Mouse (Mus musculus): ENCODE measurements around the gene Dlg2.

Dlg2 gene

DNA sequence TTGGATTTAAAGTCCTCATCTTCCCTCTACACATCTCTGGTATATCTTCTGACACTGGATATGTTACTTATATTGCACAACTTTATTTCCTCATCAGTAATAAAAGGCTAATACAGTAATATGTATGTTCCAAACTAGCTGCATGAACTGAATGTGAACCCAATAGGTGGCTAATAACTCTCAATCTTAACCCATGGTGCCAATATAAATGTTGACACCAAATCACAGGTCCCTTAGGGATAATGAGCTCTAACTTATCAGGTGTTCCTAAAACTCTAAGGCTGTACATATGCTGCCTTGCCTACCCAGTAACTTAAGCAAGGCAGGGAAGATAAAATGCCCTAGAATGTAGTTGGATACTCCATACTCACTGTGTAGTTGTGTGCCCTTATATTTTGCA is 1894.0 kb downstream of the Dlg2 start:
- in situ Hi-C loops (cut with MboI, MseI): no loop called here

GRCm38 (mm10) chr7:92371638-92372037 is 1895.2 kb downstream of the Dlg2 start:
- in situ Hi-C loops (cut with MboI, MseI): no loop called here

GRCm38 (mm10) chr7:92373863-92374357 is 1897.4 kb downstream of the Dlg2 start:
- in situ Hi-C loops (cut with MboI, MseI): no loop called here

DNA sequence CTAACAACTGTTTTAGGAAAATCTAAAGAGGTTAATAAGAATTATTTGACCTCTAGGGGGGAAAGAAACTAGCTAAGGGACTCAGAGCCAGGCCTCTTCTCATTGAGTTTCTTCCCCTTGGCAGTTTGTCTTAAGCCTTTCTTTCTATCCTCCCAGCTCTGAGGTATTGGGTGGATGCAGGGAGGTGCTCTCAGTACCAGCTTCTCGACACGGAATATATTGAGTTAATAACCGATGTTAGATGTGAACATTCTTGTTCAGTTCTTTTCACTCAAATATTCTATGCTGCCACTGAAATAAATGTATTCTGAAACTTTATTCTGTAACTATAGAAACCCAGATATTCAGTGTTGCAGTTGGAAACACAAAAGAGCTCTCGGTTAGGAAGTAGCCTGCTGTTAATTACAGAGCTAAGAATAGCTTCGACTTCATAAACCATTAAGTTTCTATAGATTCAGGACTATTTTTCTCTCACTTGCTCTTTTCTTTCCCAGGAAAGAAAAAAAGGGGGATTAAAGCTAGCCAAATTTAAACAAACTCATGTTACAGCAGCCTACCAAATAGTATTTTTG is 1907.5 kb downstream of the Dlg2 start:
- in situ Hi-C loops (cut with MboI, MseI): no loop called here

GRCm38 (mm10) chr7:92392052-92392640 is 1915.7 kb downstream of the Dlg2 start:
- in situ Hi-C loops (cut with MboI, MseI): no loop called here

DNA sequence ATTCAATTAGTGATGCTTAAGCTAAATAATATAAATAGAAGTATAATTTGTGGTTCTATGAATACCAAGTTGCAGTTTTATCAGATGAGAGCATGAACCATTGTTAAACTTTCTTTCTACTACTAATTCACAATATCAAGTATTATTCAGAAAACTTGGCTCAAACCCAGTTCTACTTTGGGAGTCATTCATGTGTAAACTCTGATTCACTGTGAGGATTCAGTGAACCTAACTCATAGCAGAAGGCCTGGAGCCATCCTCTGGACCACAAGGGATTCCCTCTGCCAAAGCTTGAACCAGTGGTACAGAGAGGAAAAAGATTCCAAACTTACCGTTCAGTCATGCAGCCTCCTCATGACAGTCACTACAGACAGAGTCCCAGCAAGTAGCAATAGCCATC is 1920.3 kb downstream of the Dlg2 start:
- in situ Hi-C loops (cut with MboI, MseI): no loop called here

DNA sequence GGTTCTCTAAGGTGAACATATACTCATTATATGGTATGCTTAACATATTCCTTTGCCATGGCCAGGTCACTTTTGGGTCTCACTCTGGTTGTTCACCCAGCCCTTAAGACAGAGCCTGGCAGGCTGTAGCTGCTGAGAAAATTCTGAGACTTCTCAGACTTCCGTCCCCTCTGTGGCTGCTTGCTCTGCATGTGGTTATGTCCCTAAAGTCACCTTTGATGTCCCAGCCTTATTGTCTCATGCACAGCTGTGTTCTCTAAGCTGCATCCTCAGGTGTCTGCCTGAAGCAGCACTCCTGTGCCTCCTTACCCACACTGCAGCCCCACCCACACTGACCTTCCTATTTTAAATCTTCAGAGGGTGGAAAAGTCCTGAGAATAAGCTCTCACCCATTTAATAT is 1922.4 kb downstream of the Dlg2 start:
- in situ Hi-C loops (cut with MboI, MseI): no loop called here

- in situ Hi-C loops (cut with MboI, MseI): loop anchor here (10.0 kb wide), 1 partner anchor 144 kb away; no protein-coding TSS in a partner anchor
Observed at GRCm38 (mm10) chr7:92400551-92400950, 1924.1 kb downstream of the Dlg2 start.

- in situ Hi-C loops (cut with MboI, MseI): loop anchor here (10.0 kb wide), 1 partner anchor 144 kb away; no protein-coding TSS in a partner anchor
Observed at GRCm38 (mm10) chr7:92401001-92401688, 1924.7 kb downstream of the Dlg2 start.

DNA sequence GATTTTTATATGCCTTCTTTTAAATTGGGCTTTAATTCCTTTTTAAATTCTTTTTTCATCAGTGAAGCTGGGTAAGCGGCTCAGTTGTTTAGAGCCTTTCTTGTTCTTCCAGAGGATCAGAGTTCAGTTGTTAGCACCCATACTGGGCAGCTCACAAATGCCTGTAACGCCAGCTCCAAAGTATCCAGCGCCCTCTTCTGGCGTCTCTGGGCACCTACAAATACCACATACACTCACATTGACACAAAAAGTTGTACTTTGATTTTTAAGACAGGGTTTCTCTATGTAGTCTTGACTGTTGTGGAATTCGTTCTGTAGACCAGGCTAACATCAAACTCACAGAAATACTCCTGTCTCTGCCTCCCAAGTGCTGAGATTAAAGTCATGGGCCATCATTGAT is 1932.0 kb downstream of the Dlg2 start:
- in situ Hi-C loops (cut with MboI, MseI): loop anchor here (10.0 kb wide), 1 partner anchor 136 kb away; no protein-coding TSS in a partner anchor

DNA sequence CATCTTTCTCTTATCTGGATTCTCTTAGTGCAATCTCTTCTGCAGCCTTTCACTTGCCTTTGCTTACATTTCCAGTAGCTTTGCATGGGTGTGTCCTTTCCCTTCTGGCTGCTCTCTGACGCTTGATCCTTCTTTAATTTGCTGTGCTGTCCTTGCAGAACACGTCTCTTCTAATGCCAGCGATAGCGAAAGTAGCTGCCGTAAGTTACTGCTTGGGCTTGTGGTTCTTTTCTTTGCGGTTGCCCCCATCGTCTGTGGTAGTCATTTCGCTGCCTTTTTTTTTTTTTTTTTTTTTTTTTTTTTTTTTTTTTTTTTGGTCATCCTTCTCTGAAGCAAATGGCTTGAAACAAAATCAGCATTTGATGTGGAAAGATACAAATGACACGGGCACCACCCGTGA is 1944.0 kb downstream of the Dlg2 start:
- in situ Hi-C loops (cut with MboI, MseI): no loop called here

GRCm38 (mm10) chr7:92423017-92423416 is 1946.5 kb downstream of the Dlg2 start:
- in situ Hi-C loops (cut with MboI, MseI): no loop called here

DNA sequence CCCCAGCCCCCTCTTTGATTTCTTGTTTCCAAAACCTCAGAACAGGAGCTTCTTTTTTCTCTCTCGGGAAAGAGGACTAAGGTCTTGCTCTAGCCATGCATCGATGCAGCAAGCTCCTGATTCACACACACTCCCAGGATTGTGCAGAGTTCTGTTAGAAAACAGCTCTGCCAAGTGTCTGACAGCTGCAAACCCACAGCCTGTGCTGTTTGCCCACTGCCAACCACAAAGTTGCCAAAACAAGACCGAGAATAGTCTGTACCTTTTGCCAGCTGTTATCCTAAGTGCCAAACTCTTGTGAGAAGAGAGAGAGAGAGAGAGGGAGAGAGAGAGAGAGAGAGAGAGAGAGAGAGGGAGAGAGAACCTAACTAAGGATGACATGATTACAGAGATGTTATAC is 1948.2 kb downstream of the Dlg2 start:
- in situ Hi-C loops (cut with MboI, MseI): no loop called here

DNA sequence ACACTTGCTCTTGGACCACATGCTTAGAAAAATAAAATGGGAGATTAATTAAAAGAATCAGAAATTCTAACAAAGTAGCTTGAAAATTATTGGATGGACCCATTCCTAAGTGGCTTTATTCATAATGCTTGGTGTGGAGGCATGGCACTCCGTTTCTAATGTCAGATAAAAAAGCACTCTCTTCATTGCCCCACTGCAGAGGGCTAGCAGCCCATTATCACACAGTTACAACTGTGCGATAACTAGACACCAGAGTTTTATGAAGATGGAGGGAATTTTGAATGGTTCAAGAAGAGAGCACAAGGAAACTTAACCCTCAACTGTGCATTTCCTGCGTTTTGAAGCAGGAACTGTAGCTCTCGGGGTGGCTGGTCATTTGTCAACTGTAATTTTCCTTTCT is 1950.8 kb downstream of the Dlg2 start:
- in situ Hi-C loops (cut with MboI, MseI): no loop called here

- in situ Hi-C loops (cut with MboI, MseI): no loop called here
Observed at GRCm38 (mm10) chr7:92428629-92429028, 1952.2 kb downstream of the Dlg2 start.

- in situ Hi-C loops (cut with MboI, MseI): no loop called here
Observed at GRCm38 (mm10) chr7:92430254-92430653, 1953.8 kb downstream of the Dlg2 start.

DNA sequence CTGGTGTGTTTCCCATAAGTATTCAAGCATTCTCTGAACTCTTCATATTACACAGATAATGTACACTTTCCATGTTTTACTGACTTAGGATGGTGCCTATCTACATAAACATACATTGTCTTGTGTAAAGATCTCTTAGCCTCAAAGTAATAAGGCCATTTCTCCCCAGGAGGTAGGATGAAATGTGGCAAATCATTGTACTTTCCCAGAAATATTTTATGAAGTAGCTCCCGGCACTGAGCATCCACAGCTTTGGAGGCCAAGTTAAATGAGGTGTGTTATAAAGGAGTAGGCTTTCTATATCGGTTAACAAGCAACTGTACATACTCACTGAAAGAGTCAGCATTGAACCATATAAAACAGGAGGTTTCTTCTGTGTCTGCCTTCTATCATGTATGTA is 1960.7 kb downstream of the Dlg2 start:
- in situ Hi-C loops (cut with MboI, MseI): no loop called here

DNA sequence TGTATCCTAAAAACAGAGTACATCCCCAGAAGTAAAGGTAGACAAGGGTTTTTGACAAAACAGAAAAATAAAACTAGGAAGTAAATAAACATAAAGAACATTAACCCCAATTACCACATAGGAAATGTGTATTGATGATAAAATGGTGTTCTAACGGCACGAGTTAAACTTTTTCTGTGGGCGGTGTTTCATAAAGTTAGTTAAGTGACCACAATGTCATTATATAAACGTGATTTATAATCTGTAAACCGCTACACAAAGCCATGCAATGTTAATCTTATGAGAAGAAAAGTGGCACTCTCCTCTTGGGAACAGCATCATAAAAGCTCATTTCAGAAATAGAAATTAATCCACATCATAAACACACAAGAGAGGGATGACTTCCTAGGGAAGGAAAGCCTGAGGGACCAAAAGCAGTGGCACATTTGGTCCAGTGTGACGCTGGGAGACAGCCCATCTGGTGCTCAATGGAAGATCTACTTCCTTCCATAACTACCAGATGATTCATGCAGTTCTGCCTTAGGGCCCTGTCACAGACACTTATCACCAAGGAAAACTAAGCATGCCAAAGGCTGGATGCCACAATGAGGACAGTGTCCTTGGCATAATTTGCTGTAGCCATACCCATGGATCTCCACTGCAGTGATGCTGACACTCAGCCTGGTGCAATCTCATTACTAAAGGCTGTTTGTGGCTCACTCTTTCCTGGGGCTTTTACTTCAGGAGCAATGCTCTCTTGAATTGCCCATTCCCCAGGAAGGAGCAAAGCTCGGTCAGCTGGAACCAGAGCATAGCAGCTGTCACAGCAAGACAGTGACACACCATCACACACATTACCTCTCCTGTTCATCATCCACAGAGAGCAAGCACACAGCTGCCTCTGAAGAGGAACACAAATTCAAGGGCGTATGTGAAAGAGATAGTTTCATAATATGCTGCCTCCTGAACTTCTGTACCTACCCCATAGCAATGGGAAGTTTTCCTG is 1963.3 kb downstream of the Dlg2 start:
- in situ Hi-C loops (cut with MboI, MseI): no loop called here

DNA sequence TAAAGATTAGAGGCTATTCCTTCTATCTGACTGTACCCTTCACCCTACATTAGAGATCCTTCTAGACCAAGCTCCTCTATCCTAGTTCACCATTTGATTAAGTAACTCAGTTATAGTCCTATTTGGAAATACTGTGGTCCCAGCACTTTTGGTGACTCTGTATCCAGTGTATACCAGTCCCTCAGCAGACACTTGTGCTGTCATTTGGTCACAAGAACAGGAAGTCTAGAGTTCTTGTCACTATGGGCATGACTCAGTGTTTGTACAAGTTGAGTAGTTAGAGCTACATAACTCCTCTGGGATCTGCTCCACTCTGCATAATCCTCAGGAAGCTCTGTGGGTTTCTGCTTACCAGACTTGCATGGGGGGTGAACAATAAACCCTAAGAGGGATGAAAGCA is 1965.1 kb downstream of the Dlg2 start:
- in situ Hi-C loops (cut with MboI, MseI): no loop called here

- in situ Hi-C loops (cut with MboI, MseI): no loop called here
Observed at GRCm38 (mm10) chr7:92442082-92442481, 1965.6 kb downstream of the Dlg2 start.

DNA sequence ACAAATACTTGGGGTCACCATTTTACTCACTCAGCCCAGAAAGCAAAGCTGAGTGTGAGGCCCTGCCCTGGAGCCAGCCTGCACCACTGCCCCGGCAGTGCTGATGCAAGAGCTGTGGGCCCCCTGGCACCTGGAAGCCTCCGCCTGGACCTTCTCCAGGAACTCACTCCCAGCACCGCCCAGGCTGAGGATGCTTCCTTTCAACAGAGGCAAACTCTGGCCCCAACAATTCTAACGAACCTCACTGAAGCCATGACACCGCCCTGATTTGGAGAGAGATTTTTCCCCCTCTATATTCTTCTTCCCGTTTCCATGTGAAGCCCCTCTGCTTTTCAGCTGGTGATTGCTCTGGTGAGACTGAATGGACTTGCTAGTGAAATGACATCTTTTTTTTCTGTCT is 1971.5 kb downstream of the Dlg2 start:
- in situ Hi-C loops (cut with MboI, MseI): no loop called here

Data from T-helper 2 cell (primary cell).